Mouse (Mus musculus): ENCODE data around the gene Mad1l1.
"Not testable (repeated sequence)": the region's sequence is repeated elsewhere in the genome, so short reads cannot be mapped to it uniquely, and the experiment has no call there.

The Mad1l1 gene

GRCm38 (mm10) chr5:140006861-140007260 lies 314.5 kb downstream of the Mad1l1 start:
- no peak for DNase-seq (ENCODE audit: low spot score)

- no peak for DNase-seq (ENCODE audit: low spot score)
Observed at GRCm38 (mm10) chr5:140002541-140002940, 318.8 kb downstream of the Mad1l1 start.

GRCm38 (mm10) chr5:139998916-139999315 lies 322.4 kb downstream of the Mad1l1 start:
- no peak for DNase-seq (ENCODE audit: low spot score)

GRCm38 (mm10) chr5:139998321-139998720 lies 323.0 kb downstream of the Mad1l1 start:
- DNase-seq (ENCODE audit: low spot score), result not testable (repeated sequence)

GRCm38 (mm10) chr5:139991531-139991930 lies 329.8 kb downstream of the Mad1l1 start:
- DNase-seq (ENCODE audit: low spot score), result no peak

GRCm38 (mm10) chr5:139985073-139985746 lies 336.1 kb downstream of the Mad1l1 start:
- DNase-seq (ENCODE audit: low spot score), result no peak

- DNase-seq (ENCODE audit: low spot score), result no peak
Observed at GRCm38 (mm10) chr5:139981976-139982375, 339.4 kb downstream of the Mad1l1 start.

- DNase-seq (ENCODE audit: low spot score), result no peak
Observed at GRCm38 (mm10) chr5:139979371-139979770, 342.0 kb downstream of the Mad1l1 start.

GRCm38 (mm10) chr5:139978525-139979276 lies 342.7 kb downstream of the Mad1l1 start:
- DNase-seq (ENCODE audit: low spot score), result no peak

- DNase-seq (ENCODE audit: low spot score), result no peak
Observed at GRCm38 (mm10) chr5:139977476-139977875, 343.9 kb downstream of the Mad1l1 start.

GRCm38 (mm10) chr5:139976584-139976983 lies 344.8 kb downstream of the Mad1l1 start:
- no peak for DNase-seq (ENCODE audit: low spot score)

- DNase-seq (ENCODE audit: low spot score), result no peak
Observed at GRCm38 (mm10) chr5:139970186-139970631, 351.1 kb downstream of the Mad1l1 start.

GRCm38 (mm10) chr5:139969151-139969948 lies 352.0 kb downstream of the Mad1l1 start:
- DNase-seq (ENCODE audit: low spot score), result no peak

- no peak for DNase-seq (ENCODE audit: low spot score)
Observed at GRCm38 (mm10) chr5:139965596-139965995, 355.8 kb downstream of the Mad1l1 start.

GRCm38 (mm10) chr5:139964391-139964790 lies 357.0 kb downstream of the Mad1l1 start:
- no peak for DNase-seq (ENCODE audit: low spot score)

- no peak for DNase-seq (ENCODE audit: low spot score)
Observed at GRCm38 (mm10) chr5:139959741-139960140, 361.6 kb downstream of the Mad1l1 start.

All from layer of hippocampus, adult 11-12 months (tissue).